Mouse (Mus musculus) olfactory bulb, adult 2 months (tissue): ENCODE measurements around the gene Mcl1.

Source experiments
- CTCF ChIP-seq: fragments of 200-500 bp; IDR thresholded peaks from 2 replicates; pipeline ENCODE4 v1.5.1; 2012; ENCODE audit warnings: low read depth, mild to moderate bottlenecking, low read length, moderate library complexity; ENCODE audit not compliant: insufficient read depth
- POLR2A ChIP-seq: fragments of 200-500 bp; IDR thresholded peaks from 2 replicates; pipeline ENCODE4 v1.6.1; 2012; ENCODE audit warnings: mild to moderate bottlenecking, low read depth, low read length, moderate library complexity; ENCODE audit not compliant: insufficient read depth

DNA sequence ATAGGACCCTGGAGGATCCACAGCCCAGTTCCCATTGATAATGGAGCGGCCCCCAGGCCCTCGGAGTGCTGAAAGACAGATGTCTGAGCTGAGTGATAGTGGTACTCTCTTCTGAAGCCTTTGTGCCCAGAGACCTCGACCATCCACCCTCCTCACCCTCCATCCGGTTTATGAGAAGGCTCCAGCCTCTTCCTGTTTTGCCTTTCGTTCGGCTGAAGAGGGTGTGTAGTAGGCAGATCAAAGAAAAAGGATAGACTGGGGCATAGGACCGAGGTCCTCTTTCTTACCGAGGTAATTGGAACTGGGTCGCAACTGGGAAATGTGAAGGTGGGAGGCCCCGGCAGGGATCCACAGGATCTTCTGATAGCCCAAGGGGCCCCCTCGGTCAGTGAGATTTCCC lies 22.8 kb downstream of the Mcl1 start:
- TF ChIP-seq CTCF = no peak
- TF ChIP-seq POLR2A = no peak
